Mouse (Mus musculus) midbrain, embryonic 13.5 days (tissue): ENCODE data around the gene Nkrf. TPM values are rescaled to one million over a fixed set of nuclear protein-coding genes. Genes with fewer than 3 reads are reported as not detected.
"Not testable (repeated sequence)": the region's sequence is repeated elsewhere in the genome, so short reads cannot be mapped to it uniquely, and the experiment has no call there.

Source experiments
- ATAC-seq: fragments of 200-750 bp; cut with Nextera tagmentation; 2 replicates; pipeline ENCODE4 v1.8.0; 2017; ENCODE audit warnings: mild to moderate bottlenecking, moderate TSS enrichment, moderate library complexity
- H3K27ac ChIP-seq: fragments of 300-500 bp; sonication (generic); 2 replicates; pipeline ENCODE4 v1.5.1; 2015; ENCODE audit warnings: inconsistent platforms, mild to moderate bottlenecking, moderate library complexity
- H3K27me3 ChIP-seq: fragments of 300-500 bp; sonication (generic); 2 replicates; pipeline ENCODE4 v1.6.1; 2015; ENCODE audit warnings: mild to moderate bottlenecking, inconsistent platforms
- H3K36me3 ChIP-seq: fragments of 300-500 bp; sonication (generic); 2 replicates; pipeline ENCODE4 v1.6.1; 2015; ENCODE audit warnings: mild to moderate bottlenecking, inconsistent platforms
- H3K4me1 ChIP-seq: fragments of 300-500 bp; sonication (generic); replicated peaks from 2 replicates; pipeline ENCODE4 v1.6.1; 2015; ENCODE audit warnings: inconsistent platforms
- H3K4me2 ChIP-seq: fragments of 300-500 bp; sonication (generic); replicated peaks from 2 replicates; pipeline ENCODE4 v1.6.1; 2015; ENCODE audit warnings: moderate library complexity, mild to moderate bottlenecking, inconsistent platforms
- H3K4me3 ChIP-seq: fragments of 300-500 bp; sonication (generic); replicated peaks from 2 replicates; pipeline ENCODE4 v1.5.1; 2015; ENCODE audit warnings: mild to moderate bottlenecking, inconsistent platforms
- H3K9ac ChIP-seq: fragments of 300-500 bp; sonication (generic); replicated peaks from 2 replicates; pipeline ENCODE4 v1.6.1; 2015; ENCODE audit warnings: mild to moderate bottlenecking, inconsistent platforms
- H3K9me3 ChIP-seq: fragments of 300-500 bp; sonication (generic); 2 replicates; pipeline ENCODE4 v1.6.1; 2016; ENCODE audit warnings: mild to moderate bottlenecking, inconsistent platforms
- WGBS: fragments of 180-500 bp; shearing (Covaris S2); methylation state at CpG from one replicate; pipeline ENCODE4 v1.1.7; 2015; 5-methylcytosine and 5-hydroxymethylcytosine counted together
- polyA plus RNA-seq: library from polyadenylated mRNA; unstranded; fragments of >200 nt; fragmentation: Nextera tagmentation; extraction: Ambion mirVana; gene quantifications from 2 replicates; pipeline ENCODE4 v1.2.1, GENCODE M21; 2015

The Nkrf gene
- polyA plus RNA-seq, 1 experiment from 2014 or later, result 12.4 TPM

- Histone ChIP-seq H3K4me3 (peak overlapping the region; percentile 59), H3K27ac (peak overlapping the region; percentile 87), H3K4me1 (peaks cover 6% of the 10 kb centered on the region), H3K36me3 (no peaks in the 10 kb centered on the region), H3K9ac (peak overlapping the region; percentile 74), H3K9me3 (no peaks in the 10 kb centered on the region), H3K4me2 (peak overlapping the region; percentile 56), H3K27me3 (no peaks in the 10 kb centered on the region)
- peak; percentile 93 for ATAC-seq
- 17% methylated on average over 31 of the region's 32 CpGs for WGBS
Measured at GRCm38 (mm10) chrX:36903115-36903768, 543 bp upstream of the Nkrf start.

- H3K4me3 ChIP-seq, result peak overlapping the region; percentile 59
- H3K36me3 ChIP-seq, result no peaks in the 10 kb centered on the region
- peaks cover 6% of the 10 kb centered on the region for H3K4me1 ChIP-seq
- H3K4me2 ChIP-seq, result peak overlapping the region; percentile 56
- no peak for ATAC-seq
- H3K27ac ChIP-seq, result peak overlapping the region; percentile 87
- H3K9ac ChIP-seq, result peak overlapping the region; percentile 74
- no peaks in the 10 kb centered on the region for H3K9me3 ChIP-seq
- WGBS, result 38% methylated on average over 3 of the region's 3 CpGs
- no peaks in the 10 kb centered on the region for H3K27me3 ChIP-seq
Measured at GRCm38 (mm10) chrX:36901655-36902054, 1.0 kb downstream of the Nkrf start.

GRCm38 (mm10) chrX:36898931-36899330 is 3.8 kb downstream of the Nkrf start:
- not testable (repeated sequence) for H3K27ac ChIP-seq, H3K27me3 ChIP-seq, ATAC-seq, H3K9me3 ChIP-seq, H3K9ac ChIP-seq, H3K4me1 ChIP-seq, H3K4me3 ChIP-seq, H3K4me2 ChIP-seq, H3K36me3 ChIP-seq
- 21% methylated on average over 1 of the region's 1 CpGs for WGBS

- Histone ChIP-seq H3K4me2 (no peak overlapping the region), H3K4me1 (no peaks in the 10 kb centered on the region), H3K36me3 (peaks cover 21% of the 10 kb centered on the region), H3K9ac (no peak overlapping the region), H3K4me3 (no peak overlapping the region), H3K27ac (no peak overlapping the region), H3K9me3 (no peaks in the 10 kb centered on the region), H3K27me3 (no peaks in the 10 kb centered on the region)
- no peak for ATAC-seq
- 85% methylated on average over 1 of the region's 1 CpGs for WGBS
Measured at GRCm38 (mm10) chrX:36884719-36885118, 18.0 kb downstream of the Nkrf start.

GRCm38 (mm10) chrX:36874704-36875128 is 28.0 kb downstream of the Nkrf start:
- WGBS, result 21% methylated on average over 32 of the region's 36 CpGs
- peak; percentile 76 for ATAC-seq
- H3K4me2 ChIP-seq, result peak overlapping the region; percentile 65
- no peaks in the 10 kb centered on the region for H3K27me3 ChIP-seq
- peak overlapping the region; percentile 82 for H3K9ac ChIP-seq
- peaks cover 7% of the 10 kb centered on the region; the same call in 1 of the 2 replicates for H3K4me1 ChIP-seq
- no peaks in the 10 kb centered on the region for H3K36me3 ChIP-seq
- H3K9me3 ChIP-seq, result no peaks in the 10 kb centered on the region
- H3K27ac ChIP-seq, result peak overlapping the region; percentile 77
- peak overlapping the region; percentile 70 for H3K4me3 ChIP-seq

GRCm38 (mm10) chrX:36874178-36874696 is 28.5 kb downstream of the Nkrf start:
- 24% methylated on average over 44 of the region's 57 CpGs for WGBS
- Histone ChIP-seq H3K4me1 (peaks cover 7% of the 10 kb centered on the region; the same call in 1 of the 2 replicates), H3K27me3 (no peaks in the 10 kb centered on the region), H3K4me3 (peak overlapping the region; percentile 70), H3K9me3 (no peaks in the 10 kb centered on the region), H3K9ac (peak overlapping the region; percentile 82), H3K36me3 (no peaks in the 10 kb centered on the region), H3K4me2 (peak overlapping the region; percentile 65), H3K27ac (peak overlapping the region; percentile 77)
- ATAC-seq, result peak; percentile 97

GRCm38 (mm10) chrX:36873765-36874164 is 28.9 kb downstream of the Nkrf start, which contains the start of the genes Ube2a and C330007P06Rik:
Gene Ube2a, plus strand, starts transcription at chrX:36873900.
Gene C330007P06Rik, minus strand, starts transcription at chrX:36874111.
- 23% methylated on average over 8 of the region's 8 CpGs for WGBS
- Histone ChIP-seq H3K4me2 (peak within 1 kb of the TSS; percentile 65), H3K4me1 (peaks cover 7% of the 10 kb centered on the region; the same call in 1 of the 2 replicates), H3K27me3 (no peaks in the 10 kb centered on the region), H3K4me3 (peak within 1 kb of the TSS; percentile 70), H3K27ac (peak within 1 kb of the TSS; percentile 77), H3K36me3 (no peaks in the 10 kb centered on the region), H3K9me3 (no peaks in the 10 kb centered on the region), H3K9ac (peak within 1 kb of the TSS; percentile 82)
- no peak; the same call in 1 of the 2 replicates for ATAC-seq

GRCm38 (mm10) chrX:36870372-36870771 is 32.3 kb downstream of the Nkrf start:
- WGBS, result 76% methylated on average over 3 of the region's 3 CpGs

GRCm38 (mm10) chrX:36864609-36865328 is 37.9 kb downstream of the Nkrf start:
- H3K4me3 ChIP-seq, result peak overlapping the region; percentile 43
- no peaks in the 10 kb centered on the region for H3K27me3 ChIP-seq
- WGBS, result 61% methylated on average over 8 of the region's 8 CpGs
- no peaks in the 10 kb centered on the region for H3K9me3 ChIP-seq
- H3K4me2 ChIP-seq, result peak overlapping the region; percentile 36
- H3K4me1 ChIP-seq, result peaks cover 11% of the 10 kb centered on the region
- ATAC-seq, result no peak
- no peak overlapping the region for H3K9ac ChIP-seq
- H3K27ac ChIP-seq, result no peak overlapping the region
- H3K36me3 ChIP-seq, result no peaks in the 10 kb centered on the region

More at GRCm38 (mm10) chrX:36870372-36870771, 32.3 kb downstream of the Nkrf start:
- Histone ChIP-seq H3K27me3 (no peaks in the 10 kb centered on the region), H3K4me1 (peaks cover 4% of the 10 kb centered on the region; the same call in 1 of the 2 replicates), H3K36me3 (no peaks in the 10 kb centered on the region), H3K9me3 (no peaks in the 10 kb centered on the region), H3K9ac (no peak overlapping the region), H3K4me2 (no peak overlapping the region), H3K27ac (no peak overlapping the region), H3K4me3 (no peak overlapping the region)
- no peak for ATAC-seq

- ATAC-seq, result peak; percentile 90
- no peaks in the 10 kb centered on the region for H3K36me3 ChIP-seq
- 24% methylated on average over 43 of the region's 44 CpGs for WGBS
- H3K4me1 ChIP-seq, result peaks cover 11% of the 10 kb centered on the region
- no peak overlapping the region for H3K27ac ChIP-seq
- peak overlapping the region; percentile 53 for H3K4me2 ChIP-seq
- H3K27me3 ChIP-seq, result no peaks in the 10 kb centered on the region
- no peaks in the 10 kb centered on the region for H3K9me3 ChIP-seq
- peak overlapping the region; percentile 43 for H3K4me3 ChIP-seq
- peak overlapping the region; percentile 55 for H3K9ac ChIP-seq
Measured at GRCm38 (mm10) chrX:36863766-36864608, 38.7 kb downstream of the Nkrf start.

GRCm38 (mm10) chrX:36852631-36853030 is 50.1 kb downstream of the Nkrf start:
- Histone ChIP-seq H3K4me1 (no peaks in the 10 kb centered on the region), H3K4me3 (no peak overlapping the region), H3K9ac (no peak overlapping the region), H3K4me2 (no peak overlapping the region), H3K9me3 (no peaks in the 10 kb centered on the region), H3K27ac (no peak overlapping the region), H3K27me3 (no peaks in the 10 kb centered on the region), H3K36me3 (0 out of 2 replicates have a peak, but pooled peaks cover 4% of the 10 kb centered on the region)
- ATAC-seq, result no peak
- 78% methylated on average over 8 of the region's 8 CpGs for WGBS
